Mouse (Mus musculus): ENCODE results near the gene Pfn4. TPM values are rescaled to one million over a fixed set of nuclear protein-coding genes. Genes with fewer than 3 reads are reported as not detected.
"Not testable (repeated sequence)": the region's sequence is repeated elsewhere in the genome, so short reads cannot be mapped to it uniquely, and the experiment has no call there.

Pfn4 gene
- total and polyA plus RNA-seq, 2 experiments from 2014 or later, result 3.4 TPM; not detected in 1

- no peak overlapping the region for H3K4me3 ChIP-seq (ENCODE audit: low read depth, low read length)
- H3K27me3 ChIP-seq (ENCODE audit: control insufficient read depth, insufficient read depth, low read length), result no peaks in the 10 kb centered on the region
- H3K27ac ChIP-seq (ENCODE audit: low read depth), result no peak overlapping the region
- ATAC-seq (ENCODE audit: insufficient read depth, low read depth), result no peak
- 66% methylated on average over 4 of the region's 4 CpGs for WGBS
- TF ChIP-seq EP300 (IDR thresholded peaks at IDR 0.05; ENCODE audit: low read depth) (no peak), CTCF (IDR thresholded peaks at IDR 0.05; ENCODE audit: low read depth) (no peak)
- no peaks in the 10 kb centered on the region for H3K36me3 ChIP-seq (replicated peaks; ENCODE audit: control insufficient read depth, insufficient read depth, low read length)
- no peaks in the 10 kb centered on the region for H3K9me3 ChIP-seq (replicated peaks; ENCODE audit: control insufficient read depth, low read length)
- H3K4me2 ChIP-seq (ENCODE audit: low read depth, low read length), result no peak overlapping the region
- H3K9ac ChIP-seq (replicated peaks; ENCODE audit: low read depth, low read length), result no peak overlapping the region
- no peak for DNase-seq (ENCODE audit: low spot score)
- H3K4me1 ChIP-seq (ENCODE audit: control insufficient read depth, insufficient read depth), result no peaks in the 10 kb centered on the region
These were observed 37.2 kb upstream of the Pfn4 start for GRCm38 (mm10) chr12:4731629-4732028.

- no peaks in the 10 kb centered on the region for H3K36me3 ChIP-seq (replicated peaks; ENCODE audit: control insufficient read depth, insufficient read depth, low read length)
- no peak overlapping the region for H3K4me3 ChIP-seq (ENCODE audit: low read depth, low read length)
- H3K4me1 ChIP-seq (ENCODE audit: control insufficient read depth, insufficient read depth), result no peaks in the 10 kb centered on the region
- H3K27ac ChIP-seq (ENCODE audit: low read depth), result no peak overlapping the region
- no peaks in the 10 kb centered on the region for H3K9me3 ChIP-seq (replicated peaks; ENCODE audit: control insufficient read depth, low read length)
- no peaks in the 10 kb centered on the region for H3K27me3 ChIP-seq (ENCODE audit: control insufficient read depth, insufficient read depth, low read length)
- ATAC-seq (ENCODE audit: insufficient read depth, low read depth) (no peak), DNase-seq (ENCODE audit: low spot score) (no peak)
- TF ChIP-seq CTCF (IDR thresholded peaks at IDR 0.05; ENCODE audit: low read depth) (no peak), EP300 (IDR thresholded peaks at IDR 0.05; ENCODE audit: low read depth) (no peak)
- no peak overlapping the region for H3K9ac ChIP-seq (replicated peaks; ENCODE audit: low read depth, low read length)
- H3K4me2 ChIP-seq (ENCODE audit: low read depth, low read length), result no peak overlapping the region
- WGBS, result 53% methylated on average over 4 of the region's 4 CpGs
These were observed 36.5 kb upstream of the Pfn4 start for GRCm38 (mm10) chr12:4732332-4732731.

DNA sequence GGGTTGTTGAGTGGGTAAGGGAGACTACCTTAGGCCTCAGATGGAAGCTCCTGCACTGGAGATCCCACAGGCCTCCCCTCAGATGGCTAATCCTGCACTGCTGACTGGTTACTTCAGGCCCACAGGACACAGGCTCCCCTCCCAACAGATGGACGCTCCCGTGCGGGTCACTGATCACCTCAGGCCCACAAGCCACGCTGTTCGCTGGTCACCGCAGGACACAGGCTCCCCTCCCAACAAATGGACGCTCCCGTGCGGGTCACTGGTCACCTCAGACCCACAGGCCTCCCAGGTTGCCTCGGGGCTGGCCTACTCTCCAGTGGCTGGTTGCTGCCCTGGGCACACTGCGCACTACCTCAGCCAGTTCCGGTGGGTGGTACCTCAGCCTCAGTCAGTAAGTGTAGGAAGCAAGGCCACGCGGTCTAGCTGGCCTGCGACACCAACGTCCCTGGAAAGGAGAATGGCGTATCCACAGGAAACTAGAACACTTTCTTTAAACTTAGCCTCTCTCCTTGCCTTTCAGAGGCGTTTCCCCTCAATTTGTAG lies 30.7 kb upstream of the Pfn4 start, which contains the start of gene Fam228a:
Gene Fam228a, minus strand, starts transcription at position 400 of the 546 bp plus-strand sequence.
- 88% methylated on average over 18 of the region's 18 CpGs for WGBS
- H3K9ac ChIP-seq (replicated peaks; ENCODE audit: low read depth, low read length), result no peak within 1 kb of the TSS
- H3K9me3 ChIP-seq (replicated peaks; ENCODE audit: control insufficient read depth, low read length), result no peaks in the 10 kb centered on the region
- no peaks in the 10 kb centered on the region for H3K36me3 ChIP-seq (replicated peaks; ENCODE audit: control insufficient read depth, insufficient read depth, low read length)
- H3K4me2 ChIP-seq (ENCODE audit: low read depth, low read length), result no peak within 1 kb of the TSS
- no peaks in the 10 kb centered on the region for H3K27me3 ChIP-seq (ENCODE audit: control insufficient read depth, insufficient read depth, low read length)
- no peak within 1 kb of the TSS for H3K27ac ChIP-seq (ENCODE audit: low read depth)
- no peak for ATAC-seq (ENCODE audit: insufficient read depth, low read depth)
- H3K4me1 ChIP-seq (ENCODE audit: control insufficient read depth, insufficient read depth), result no peaks in the 10 kb centered on the region
- DNase-seq (ENCODE audit: low spot score), result no peak
- H3K4me3 ChIP-seq (ENCODE audit: low read depth, low read length), result no peak within 1 kb of the TSS
- no peak for TF ChIP-seq EP300 (IDR thresholded peaks at IDR 0.05; ENCODE audit: low read depth)
- TF ChIP-seq CTCF (IDR thresholded peaks at IDR 0.05; ENCODE audit: low read depth), result no peak

DNA sequence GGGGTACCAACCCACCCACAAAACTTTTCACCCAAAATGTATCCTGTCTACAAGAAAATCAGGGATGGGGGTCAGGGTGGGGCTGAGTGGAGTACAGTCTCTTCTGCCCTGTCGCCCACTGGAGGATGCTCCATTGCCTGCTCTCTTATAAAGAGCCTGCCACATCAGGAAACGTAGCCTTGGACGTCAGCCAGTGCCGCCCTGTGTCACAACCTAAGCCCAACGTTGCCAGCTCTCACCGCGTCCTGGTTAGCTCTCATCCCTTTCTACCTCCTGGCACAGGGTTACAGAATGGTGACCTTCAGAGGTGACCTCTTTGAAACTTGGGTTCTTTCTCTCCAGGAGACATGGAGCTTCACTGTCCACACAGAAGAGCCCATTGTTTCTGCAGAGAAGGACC lies 28.0 kb upstream of the Pfn4 start:
- TF ChIP-seq EP300 (IDR thresholded peaks at IDR 0.05; ENCODE audit: low read depth), result no peak
- no peak for TF ChIP-seq CTCF (IDR thresholded peaks at IDR 0.05; ENCODE audit: low read depth)
- peak; percentile 39; the same call in 1 of the 2 replicates for ATAC-seq (ENCODE audit: insufficient read depth, low read depth)
- no peak overlapping the region for H3K4me3 ChIP-seq (ENCODE audit: low read depth, low read length)
- no peaks in the 10 kb centered on the region for H3K9me3 ChIP-seq (replicated peaks; ENCODE audit: control insufficient read depth, low read length)
- DNase-seq (ENCODE audit: low spot score), result no peak
- H3K4me1 ChIP-seq (ENCODE audit: control insufficient read depth, insufficient read depth), result no peaks in the 10 kb centered on the region
- H3K27ac ChIP-seq (ENCODE audit: low read depth), result no peak overlapping the region
- WGBS, result 51% methylated on average over 7 of the region's 7 CpGs
- no peaks in the 10 kb centered on the region for H3K27me3 ChIP-seq (ENCODE audit: control insufficient read depth, insufficient read depth, low read length)
- H3K9ac ChIP-seq (replicated peaks; ENCODE audit: low read depth, low read length), result no peak overlapping the region
- no peak overlapping the region for H3K4me2 ChIP-seq (ENCODE audit: low read depth, low read length)
- H3K36me3 ChIP-seq (replicated peaks; ENCODE audit: control insufficient read depth, insufficient read depth, low read length), result no peaks in the 10 kb centered on the region

- no peak for DNase-seq (ENCODE audit: low spot score)
- Histone ChIP-seq H3K9ac (replicated peaks; ENCODE audit: low read depth, low read length) (no peak overlapping the region), H3K9me3 (replicated peaks; ENCODE audit: control insufficient read depth, low read length) (no peaks in the 10 kb centered on the region), H3K27ac (ENCODE audit: low read depth) (no peak overlapping the region), H3K27me3 (ENCODE audit: control insufficient read depth, insufficient read depth, low read length) (no peaks in the 10 kb centered on the region), H3K36me3 (replicated peaks; ENCODE audit: control insufficient read depth, insufficient read depth, low read length) (no peaks in the 10 kb centered on the region), H3K4me3 (ENCODE audit: low read depth, low read length) (no peak overlapping the region), H3K4me1 (ENCODE audit: control insufficient read depth, insufficient read depth) (no peaks in the 10 kb centered on the region), H3K4me2 (ENCODE audit: low read depth, low read length) (no peak overlapping the region)
- WGBS, result 82% methylated on average over 3 of the region's 3 CpGs
- ATAC-seq (ENCODE audit: insufficient read depth, low read depth), result no peak
- TF ChIP-seq EP300 (IDR thresholded peaks at IDR 0.05; ENCODE audit: low read depth) (no peak), CTCF (IDR thresholded peaks at IDR 0.05; ENCODE audit: low read depth) (no peak)
These were observed 26.6 kb upstream of the Pfn4 start for GRCm38 (mm10) chr12:4742183-4742582.

- Histone ChIP-seq H3K36me3 (replicated peaks; ENCODE audit: control insufficient read depth, insufficient read depth, low read length) (no peaks in the 10 kb centered on the region), H3K9me3 (replicated peaks; ENCODE audit: control insufficient read depth, low read length) (no peaks in the 10 kb centered on the region), H3K27ac (ENCODE audit: low read depth) (no peak overlapping the region), H3K9ac (replicated peaks; ENCODE audit: low read depth, low read length) (no peak overlapping the region), H3K27me3 (ENCODE audit: control insufficient read depth, insufficient read depth, low read length) (no peaks in the 10 kb centered on the region), H3K4me1 (ENCODE audit: control insufficient read depth, insufficient read depth) (no peaks in the 10 kb centered on the region), H3K4me2 (ENCODE audit: low read depth, low read length) (no peak overlapping the region), H3K4me3 (ENCODE audit: low read depth, low read length) (no peak overlapping the region)
- 78% methylated on average over 10 of the region's 10 CpGs for WGBS
- DNase-seq (ENCODE audit: low spot score), result no peak
- TF ChIP-seq CTCF (IDR thresholded peaks at IDR 0.05; ENCODE audit: low read depth), result no peak
- TF ChIP-seq EP300 (IDR thresholded peaks at IDR 0.05; ENCODE audit: low read depth), result no peak
- ATAC-seq (ENCODE audit: insufficient read depth, low read depth), result no peak
These were observed 24.3 kb upstream of the Pfn4 start for GRCm38 (mm10) chr12:4744486-4744885.

- not testable (repeated sequence) for H3K9ac ChIP-seq (replicated peaks; ENCODE audit: low read depth, low read length); ATAC-seq (ENCODE audit: insufficient read depth, low read depth); H3K36me3 ChIP-seq (replicated peaks; ENCODE audit: control insufficient read depth, insufficient read depth, low read length); DNase-seq (ENCODE audit: low spot score); H3K27me3 ChIP-seq (ENCODE audit: control insufficient read depth, insufficient read depth, low read length); H3K9me3 ChIP-seq (replicated peaks; ENCODE audit: control insufficient read depth, low read length); H3K4me2 ChIP-seq (ENCODE audit: low read depth, low read length); H3K4me1 ChIP-seq (ENCODE audit: control insufficient read depth, insufficient read depth); H3K4me3 ChIP-seq (ENCODE audit: low read depth, low read length); H3K27ac ChIP-seq (ENCODE audit: low read depth)
- 80% methylated on average over 4 of the region's 4 CpGs for WGBS
These were observed 14.4 kb upstream of the Pfn4 start for GRCm38 (mm10) chr12:4754451-4754850.

Data from heart, postnatal 0 days (tissue).